Mouse (Mus musculus) testis, adult 10 weeks (tissue): ENCODE results near the gene Nova1. TPM values are rescaled to one million over a fixed set of nuclear protein-coding genes. Genes with fewer than 3 reads are reported as not detected.

Experiments used
- polyA plus RNA-seq: library from polyadenylated mRNA; stranded (reverse); fragments of 350-450 nt; fragmentation: Illumina TruSeq; extraction: RNeasy Lipid Tissue Mini Kit (QIAGEN cat#74804); gene quantifications from one replicate; pipeline ENCODE4 v1.2.3, GENCODE M21; 2014; ENCODE audit warnings: low read depth, low replicate concordance

The Nova1 gene
- 3.1 TPM for polyA plus RNA-seq

GRCm38 (mm10) chr12:46818856-46819347, at the start of gene Nova1:
Nova1 (minus strand) TSS chr12:46818929.

